Mouse (Mus musculus) thymus, adult 2 months (tissue): ENCODE results near the gene Dnmt3a.

Source experiments
- CTCF ChIP-seq: fragments of 200-500 bp; IDR thresholded peaks from 2 replicates; pipeline ENCODE4 v1.5.1; 2012; ENCODE audit warnings: mild to moderate bottlenecking, control low read depth, low read length, moderate library complexity, borderline replicate concordance; ENCODE audit not compliant: control insufficient read depth, poor library complexity, insufficient read depth; ENCODE audit errors: extremely low read depth
- POLR2A ChIP-seq: fragments of 200-500 bp; IDR thresholded peaks from 2 replicates; pipeline ENCODE4 v1.6.1; 2012; ENCODE audit warnings: mild to moderate bottlenecking, low read length, control low read depth, moderate library complexity; ENCODE audit not compliant: control insufficient read depth, poor library complexity, insufficient read depth; ENCODE audit errors: extremely low read depth

GRCm38 (mm10) chr12:3825714-3826080 is 19.9 kb downstream of the Dnmt3a start:
- TF ChIP-seq CTCF (no peak), POLR2A (no peak)
